Mouse (Mus musculus) heart, postnatal 14 days (tissue): ENCODE data around the gene Tbc1d10a. TPM values are rescaled to one million over a fixed set of nuclear protein-coding genes. Genes with fewer than 3 reads are reported as not detected.
A peak's percentile ranks its signal among the peaks of the same experiment; 100 is the strongest.

Experiments used
- DNase-seq, 2 experiments: peaks; one replicate each; pipeline ENCODE4 v3.0.0; 2021 to 2022
- intact Hi-C: fragments of 180-260 bp; cut with DNase I; formaldehyde crosslinking; loops from one replicate; pipeline ENCODE4 v1.15.1; 2025
- total RNA-seq, 2 experiments: library from RNA; stranded (reverse); gene quantifications; 2 replicates each; pipeline ENCODE4 v1.2.3; 2021

The Tbc1d10a gene
- total RNA-seq, 2 experiments from 2014 or later = 14.5 to 14.7 TPM

GRCm38 (mm10) chr11:4232644-4233043 is 46.1 kb downstream of the Tbc1d10a start:
- intact Hi-C loops = no loop called here
- no peak for DNase-seq

- intact Hi-C loops = no loop called here
- no peak for DNase-seq
These were observed 48.6 kb downstream of the Tbc1d10a start for GRCm38 (mm10) chr11:4235052-4235655.

GRCm38 (mm10) chr11:4235665-4236545 is 49.3 kb downstream of the Tbc1d10a start, which contains the start of gene Osm:
Gene Osm, plus strand, starts transcription at chr11:4236420.
- DNase-seq = no peak
- intact Hi-C loops = no loop called here

GRCm38 (mm10) chr11:4236546-4237067 is 50.0 kb downstream of the Tbc1d10a start:
- intact Hi-C loops = no loop called here
- DNase-seq = no peak

- no peak for DNase-seq
- intact Hi-C loops = no loop called here
These were observed 50.9 kb downstream of the Tbc1d10a start for GRCm38 (mm10) chr11:4237389-4237912.

GRCm38 (mm10) chr11:4238167-4238566 is 51.6 kb downstream of the Tbc1d10a start:
- intact Hi-C loops = no loop called here
- no peak for DNase-seq

- no peak for DNase-seq
- intact Hi-C loops = no loop called here
These were observed 53.1 kb downstream of the Tbc1d10a start for GRCm38 (mm10) chr11:4239691-4240090.

GRCm38 (mm10) chr11:4240151-4240550 is 53.6 kb downstream of the Tbc1d10a start:
- intact Hi-C loops = no loop called here
- DNase-seq = no peak

GRCm38 (mm10) chr11:4241180-4241579 is 54.6 kb downstream of the Tbc1d10a start:
- DNase-seq = no peak
- intact Hi-C loops = no loop called here

- DNase-seq = no peak
- intact Hi-C loops = no loop called here
These were observed 59.5 kb downstream of the Tbc1d10a start for GRCm38 (mm10) chr11:4246126-4246525.

- no peak for DNase-seq
- intact Hi-C loops = no loop called here
These were observed 60.0 kb downstream of the Tbc1d10a start for GRCm38 (mm10) chr11:4246623-4247022.

GRCm38 (mm10) chr11:4247201-4247959 is 60.8 kb downstream of the Tbc1d10a start:
- no peak for DNase-seq
- intact Hi-C loops = no loop called here

GRCm38 (mm10) chr11:4249151-4249550 is 62.6 kb downstream of the Tbc1d10a start:
- intact Hi-C loops = no loop called here
- DNase-seq = no peak

- intact Hi-C loops = no loop called here
- DNase-seq = no peak
These were observed 63.7 kb downstream of the Tbc1d10a start for GRCm38 (mm10) chr11:4250290-4250689.

- intact Hi-C loops = no loop called here
- no peak for DNase-seq
These were observed 64.8 kb downstream of the Tbc1d10a start for GRCm38 (mm10) chr11:4251376-4251775.

GRCm38 (mm10) chr11:4252886-4253285 is 66.3 kb downstream of the Tbc1d10a start:
- intact Hi-C loops = no loop called here

GRCm38 (mm10) chr11:4256846-4257607 is 70.4 kb downstream of the Tbc1d10a start, which contains the start of gene Lif:
Gene Lif, plus strand, starts transcription at chr11:4257557.
- intact Hi-C loops = no loop called here
- DNase-seq = no peak

More at GRCm38 (mm10) chr11:4252886-4253285, 66.3 kb downstream of the Tbc1d10a start:
- no peak for DNase-seq

- intact Hi-C loops = loop anchor here (1.0 kb wide), 2 partner anchors 37 to 165 kb away; no protein-coding TSS in a partner anchor
- DNase-seq = no peak
These were observed 71.2 kb downstream of the Tbc1d10a start for GRCm38 (mm10) chr11:4257756-4258155.

GRCm38 (mm10) chr11:4258657-4259082 is 72.1 kb downstream of the Tbc1d10a start:
- DNase-seq = peak; percentile 88 to 92
- intact Hi-C loops = loop anchor here (1.0 kb wide), 2 partner anchors 38 to 164 kb away; no protein-coding TSS in a partner anchor
